Mouse (Mus musculus): ENCODE results near the gene Cadm4.
"Not testable (repeated sequence)": the region's sequence is repeated elsewhere in the genome, so short reads cannot be mapped to it uniquely, and the experiment has no call there.

Cadm4 gene

GRCm38 (mm10) chr7:24499856-24500577, 18.2 kb downstream of the Cadm4 start:
- no peak for DNase-seq (ENCODE audit: extremely low read depth, low read depth)

GRCm38 (mm10) chr7:24500929-24501328, 19.1 kb downstream of the Cadm4 start:
- DNase-seq (ENCODE audit: extremely low read depth, low read depth), result no peak

GRCm38 (mm10) chr7:24501492-24501891, 19.7 kb downstream of the Cadm4 start:
- DNase-seq (ENCODE audit: extremely low read depth, low read depth), result no peak

- DNase-seq (ENCODE audit: extremely low read depth, low read depth), result no peak
Measured at GRCm38 (mm10) chr7:24504004-24504403, 22.2 kb downstream of the Cadm4 start.

GRCm38 (mm10) chr7:24504868-24505267, 23.0 kb downstream of the Cadm4 start:
- no peak for DNase-seq (ENCODE audit: extremely low read depth, low read depth)

- no peak for DNase-seq (ENCODE audit: extremely low read depth, low read depth)
Measured at GRCm38 (mm10) chr7:24505447-24506064, 23.7 kb downstream of the Cadm4 start.

- DNase-seq (ENCODE audit: extremely low read depth, low read depth), result no peak
Measured at GRCm38 (mm10) chr7:24506065-24506459, 24.2 kb downstream of the Cadm4 start.

GRCm38 (mm10) chr7:24506476-24506837, 24.6 kb downstream of the Cadm4 start:
- DNase-seq (ENCODE audit: extremely low read depth, low read depth), result no peak

GRCm38 (mm10) chr7:24506838-24507725, 25.3 kb downstream of the Cadm4 start, which contains the start of gene Zfp428:
Gene Zfp428 (plus strand): TSS chr7:24507006.
- DNase-seq (ENCODE audit: extremely low read depth, low read depth), result peak; percentile 62

GRCm38 (mm10) chr7:24507726-24508114, 25.9 kb downstream of the Cadm4 start:
- no peak for DNase-seq (ENCODE audit: extremely low read depth, low read depth)

GRCm38 (mm10) chr7:24512355-24512754, 30.5 kb downstream of the Cadm4 start, which contains the start of gene AC161166.1:
Gene AC161166.1 (minus strand): TSS chr7:24512455.
- no peak for DNase-seq (ENCODE audit: extremely low read depth, low read depth)

- not testable (repeated sequence) for DNase-seq (ENCODE audit: extremely low read depth, low read depth)
Measured at GRCm38 (mm10) chr7:24516319-24516718, 34.5 kb downstream of the Cadm4 start.

GRCm38 (mm10) chr7:24517077-24517476, 35.3 kb downstream of the Cadm4 start:
- DNase-seq (ENCODE audit: extremely low read depth, low read depth), result no peak

GRCm38 (mm10) chr7:24517654-24518053, 35.8 kb downstream of the Cadm4 start:
- DNase-seq (ENCODE audit: extremely low read depth, low read depth), result no peak

- no peak for DNase-seq (ENCODE audit: extremely low read depth, low read depth)
Measured at GRCm38 (mm10) chr7:24519130-24519529, 37.3 kb downstream of the Cadm4 start.

- DNase-seq (ENCODE audit: extremely low read depth, low read depth), result not testable (repeated sequence)
Measured at GRCm38 (mm10) chr7:24520054-24520453, 38.2 kb downstream of the Cadm4 start.

GRCm38 (mm10) chr7:24522805-24523204, 41.0 kb downstream of the Cadm4 start:
- no peak for DNase-seq (ENCODE audit: extremely low read depth, low read depth)

- DNase-seq (ENCODE audit: extremely low read depth, low read depth), result no peak
Measured at GRCm38 (mm10) chr7:24523723-24524122, 41.9 kb downstream of the Cadm4 start.

- DNase-seq (ENCODE audit: extremely low read depth, low read depth), result no peak
Measured at GRCm38 (mm10) chr7:24524978-24525377, 43.2 kb downstream of the Cadm4 start.

- DNase-seq (ENCODE audit: extremely low read depth, low read depth), result no peak
Measured at GRCm38 (mm10) chr7:24525686-24526420, 44.0 kb downstream of the Cadm4 start.

GRCm38 (mm10) chr7:24528861-24529260, 47.0 kb downstream of the Cadm4 start:
- DNase-seq (ENCODE audit: extremely low read depth, low read depth), result peak; percentile 91
